Mouse (Mus musculus) MEL (cell line): ENCODE results near the gene Dyrk1a. TPM values are rescaled to one million over a fixed set of nuclear protein-coding genes. Genes with fewer than 3 reads are reported as not detected.

Experiments
- DNase-seq: peaks from one replicate; pipeline ENCODE4 v3.0.0; 2011; ENCODE audit warnings: low read depth, low spot score
- H3K27ac ChIP-seq: 2 replicates; pipeline ENCODE4 v1.5.1; 2012; ENCODE audit warnings: low read depth, mild to moderate bottlenecking, control low read depth, low read length, moderate library complexity; ENCODE audit not compliant: control insufficient read depth
- H3K27me3 ChIP-seq, 2 experiments: fragments of 150-350 bp in 1 of 2; sonication (generic) in 1 of 2; 2 replicates each; pipeline ENCODE4 v1.6.1; 2012; ENCODE audit warnings: low read length in 2 of 2, mild to moderate bottlenecking in 2 of 2, improper control_type of control experiment in 1 of 2, moderate library complexity in 1 of 2; ENCODE audit not compliant: insufficient read depth in 2 of 2, control insufficient read depth in 1 of 2
- H3K36me3 ChIP-seq, 2 experiments: 2 replicates each; pipeline ENCODE4 v1.6.1; 2012 to 2014; ENCODE audit warnings: low read length in 2 of 2, improper control_type of control experiment in 1 of 2, inconsistent platforms in 1 of 2, mild to moderate bottlenecking in 1 of 2; ENCODE audit not compliant: insufficient read depth in 2 of 2, control insufficient read depth in 1 of 2
- H3K4me1 ChIP-seq, 2 experiments: fragments of 150-350 bp in 1 of 2; sonication (generic) in 1 of 2; 2 replicates each; pipeline ENCODE4 v1.6.1; 2012; ENCODE audit warnings: low read length in 2 of 2, improper control_type of control experiment in 1 of 2, mild to moderate bottlenecking in 1 of 2; ENCODE audit not compliant: insufficient read depth in 2 of 2, control insufficient read depth in 1 of 2
- H3K4me3 ChIP-seq, 2 experiments: fragments of 150-350 bp in 1 of 2; sonication (generic) in 1 of 2; 2 replicates each; pipeline ENCODE4 v1.5.1; 2012; ENCODE audit warnings: low read depth in 2 of 2, low read length in 2 of 2, mild to moderate bottlenecking in 2 of 2, moderate library complexity in 2 of 2, control low read depth in 1 of 2, improper control_type of control experiment in 1 of 2; ENCODE audit not compliant: control insufficient read depth in 1 of 2, insufficient read depth in 1 of 2
- H3K79me2 ChIP-seq: 2 replicates; pipeline ENCODE4 v1.6.1; 2012; ENCODE audit warnings: mild to moderate bottlenecking, low read length, moderate library complexity; ENCODE audit not compliant: control insufficient read depth, poor library complexity, insufficient read depth
- H3K9ac ChIP-seq: 2 replicates; pipeline ENCODE4 v1.6.1; 2012; ENCODE audit warnings: low read depth, mild to moderate bottlenecking, control low read depth, low read length, moderate library complexity; ENCODE audit not compliant: control insufficient read depth, poor library complexity, severe bottlenecking
- H3K9me3 ChIP-seq: fragments of 150-350 bp; sonication (generic); replicated peaks from 2 replicates; pipeline ENCODE4 v1.6.1; 2012; ENCODE audit warnings: mild to moderate bottlenecking, low read length, improper control_type of control experiment, moderate library complexity; ENCODE audit not compliant: insufficient read depth
- BHLHE40 ChIP-seq: IDR thresholded peaks from 2 replicates; pipeline ENCODE4 v1.6.1; 2012; ENCODE audit warnings: low read depth, mild to moderate bottlenecking, inconsistent platforms, low read length, improper control_type of control experiment, borderline replicate concordance
- CHD2 ChIP-seq: IDR thresholded peaks from 2 replicates; pipeline ENCODE4 v1.6.1; 2011; ENCODE audit warnings: low read length, improper control_type of control experiment
- ELF1 ChIP-seq: IDR thresholded peaks from 2 replicates; pipeline ENCODE4 v1.6.1; 2014; ENCODE audit warnings: low read depth, mild to moderate bottlenecking, inconsistent platforms, low read length, improper control_type of control experiment, moderate library complexity
- EP300 ChIP-seq, 2 experiments: IDR thresholded peaks; 2 replicates each; pipeline ENCODE4 v1.6.1; 2011; ENCODE audit warnings: improper control_type of control experiment in 2 of 2, low read length in 2 of 2, low read depth in 1 of 2, mild to moderate bottlenecking in 1 of 2
- ETS1 ChIP-seq: IDR thresholded peaks from 2 replicates; pipeline ENCODE4 v1.6.1; 2012; ENCODE audit warnings: low read depth, mild to moderate bottlenecking, inconsistent platforms, low read length, improper control_type of control experiment, moderate library complexity
- GABPA ChIP-seq: IDR thresholded peaks from 2 replicates; pipeline ENCODE4 v1.6.1; 2012; ENCODE audit warnings: low read depth, mild to moderate bottlenecking, inconsistent platforms, low read length, improper control_type of control experiment, moderate library complexity
- HCFC1 ChIP-seq: IDR thresholded peaks from 2 replicates; pipeline ENCODE4 v1.6.1; 2012; ENCODE audit warnings: low read depth, mild to moderate bottlenecking, inconsistent platforms, low read length, improper control_type of control experiment, moderate library complexity
- KAT2A ChIP-seq: conservative IDR thresholded peaks from 2 replicates; pipeline ENCODE4 v1.6.1; 2012; ENCODE audit warnings: low read depth, low read length, improper control_type of control experiment, inconsistent platforms
- MAFK ChIP-seq: IDR thresholded peaks from 2 replicates; pipeline ENCODE4 v1.6.1; 2011; ENCODE audit warnings: low read depth, mild to moderate bottlenecking, low read length, improper control_type of control experiment, borderline replicate concordance
- MXI1 ChIP-seq: IDR thresholded peaks from 2 replicates; pipeline ENCODE4 v1.6.1; 2011; ENCODE audit warnings: mild to moderate bottlenecking, low read depth, low read length, improper control_type of control experiment
- MYC ChIP-seq: IDR thresholded peaks from 2 replicates; pipeline ENCODE4 v1.6.1; 2011; ENCODE audit warnings: low read depth, mild to moderate bottlenecking, low read length, improper control_type of control experiment, moderate library complexity
- NRF1 ChIP-seq: IDR thresholded peaks from 2 replicates; pipeline ENCODE4 v1.6.1; 2014; ENCODE audit warnings: low read depth, mild to moderate bottlenecking, inconsistent platforms, low read length, improper control_type of control experiment, moderate library complexity; ENCODE audit not compliant: poor library complexity, insufficient read depth, severe bottlenecking
- RAD21 ChIP-seq: IDR thresholded peaks from 2 replicates; pipeline ENCODE4 v1.6.1; 2011; ENCODE audit warnings: mild to moderate bottlenecking, low read depth, low read length, improper control_type of control experiment
- SMC3 ChIP-seq: IDR thresholded peaks from 2 replicates; pipeline ENCODE4 v1.6.1; 2011; ENCODE audit warnings: low read depth, low read length, improper control_type of control experiment
- TBP ChIP-seq: IDR thresholded peaks from 2 replicates; pipeline ENCODE4 v1.8.0; 2011; ENCODE audit warnings: low read depth, low read length, improper control_type of control experiment
- UBTF ChIP-seq: IDR thresholded peaks from 2 replicates; pipeline ENCODE4 v1.6.1; 2012; ENCODE audit warnings: low read depth, mild to moderate bottlenecking, inconsistent platforms, low read length, improper control_type of control experiment, moderate library complexity, borderline replicate concordance; ENCODE audit not compliant: insufficient read depth
- USF1 ChIP-seq: IDR thresholded peaks from 2 replicates; pipeline ENCODE4 v1.6.1; 2014; ENCODE audit warnings: low read depth, mild to moderate bottlenecking, inconsistent platforms, low read length, improper control_type of control experiment, moderate library complexity
- ZC3H11A ChIP-seq: IDR thresholded peaks from 2 replicates; pipeline ENCODE4 v1.6.1; 2012; ENCODE audit warnings: low read depth, mild to moderate bottlenecking, inconsistent platforms, low read length, improper control_type of control experiment
- polyA plus RNA-seq, 2 experiments: library from polyadenylated mRNA; stranded (reverse) in 1 of 2; unstranded in 1 of 2; fragments of >175 nt in 1 of 2; fragments of >200 nt in 1 of 2; gene quantifications; 2 replicates each; pipeline versions ENCODE4 v1.2.1 to v1.2.4; 2012; ENCODE audit warnings: low replicate concordance in 2 of 2, low read depth in 1 of 2; ENCODE audit not compliant: insufficient read length in 2 of 2, insufficient read depth in 1 of 2, missing spikeins in 1 of 2
- total RNA-seq: library from RNA; depleted of rRNA; stranded (reverse); fragments of 300-350 nt; gene quantifications from 2 replicates; pipeline ENCODE4 v1.2.3, GENCODE M21; 2012

Dyrk1a gene
- total and polyA plus RNA-seq, 3 experiments: 22.6 to 126 (median 34.7) TPM

DNA sequence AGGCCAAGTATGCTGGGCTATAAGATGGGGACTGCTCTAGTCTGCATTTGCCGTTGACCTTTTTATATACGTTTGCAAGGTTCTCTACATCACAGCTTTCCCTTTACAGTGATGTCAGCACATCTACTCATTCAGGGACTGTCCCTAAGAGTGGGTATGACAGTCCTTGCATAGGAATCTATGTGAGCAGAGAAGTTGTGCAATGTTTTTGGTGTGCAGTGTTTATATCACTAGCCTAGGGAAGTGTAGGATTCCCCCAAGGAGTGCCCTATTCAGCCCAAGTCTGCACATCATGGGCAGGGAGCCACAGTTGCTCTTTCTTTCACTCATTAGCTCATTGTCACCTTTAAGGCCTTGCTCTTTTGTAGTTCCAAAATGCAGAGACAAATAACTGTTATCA is 78.1 kb downstream of the Dyrk1a start:
- no peaks in the 10 kb centered on the region for H3K9me3 ChIP-seq
- no peak overlapping the region for H3K9ac ChIP-seq
- no peaks in the 10 kb centered on the region for H3K36me3 ChIP-seq
- no peak overlapping the region for H3K27ac ChIP-seq
- no peaks in the 10 kb centered on the region for H3K4me1 ChIP-seq
- peaks cover 32% of the 10 kb centered on the region for H3K79me2 ChIP-seq
- DNase-seq: no peak
- no peak overlapping the region for H3K4me3 ChIP-seq
- no peak for TF ChIP-seq GABPA
- TF ChIP-seq MAFK: no peak
- no peak for TF ChIP-seq EP300 (IDR thresholded peaks at IDR 0.05; ENCODE audit: low read depth in 1 of 2, low read length in 2 of 2)
- H3K27me3 ChIP-seq: no peaks in the 10 kb centered on the region

DNA sequence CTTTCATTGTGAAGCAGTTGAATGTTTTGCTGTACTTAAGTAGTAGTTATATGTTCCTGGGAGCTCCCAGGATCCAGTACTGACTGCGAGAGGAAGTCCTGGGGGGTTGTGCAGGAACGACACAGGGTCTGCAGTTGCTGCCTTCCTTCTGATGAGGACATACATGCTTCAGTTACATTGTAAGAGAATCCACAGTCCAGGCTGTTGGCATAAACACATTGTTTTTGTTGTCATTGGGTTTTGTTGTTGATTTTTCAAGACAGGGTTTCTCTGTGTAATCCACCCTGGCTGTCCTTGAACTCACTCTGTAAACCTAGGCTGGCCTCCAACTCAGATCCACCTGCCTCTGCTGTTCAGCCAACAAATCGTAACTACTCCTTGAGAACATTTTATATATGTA is 80.1 kb downstream of the Dyrk1a start:
- Histone ChIP-seq H3K9ac (no peak overlapping the region), H3K79me2 (peaks cover 33% of the 10 kb centered on the region), H3K27ac (no peak overlapping the region), H3K4me1 (no peaks in the 10 kb centered on the region), H3K9me3 (no peaks in the 10 kb centered on the region), H3K27me3 (no peaks in the 10 kb centered on the region), H3K36me3 (no peaks in the 10 kb centered on the region), H3K4me3 (no peak overlapping the region)
- DNase-seq: no peak
- TF ChIP-seq ETS1 (no peak), TBP (no peak), ELF1 (no peak), MAFK (no peak), CHD2 (no peak), UBTF (no peak), KAT2A (no peak), HCFC1 (no peak), MYC (no peak), ZC3H11A (no peak), RAD21 (no peak), GABPA (no peak), USF1 (no peak), SMC3 (no peak)

DNA sequence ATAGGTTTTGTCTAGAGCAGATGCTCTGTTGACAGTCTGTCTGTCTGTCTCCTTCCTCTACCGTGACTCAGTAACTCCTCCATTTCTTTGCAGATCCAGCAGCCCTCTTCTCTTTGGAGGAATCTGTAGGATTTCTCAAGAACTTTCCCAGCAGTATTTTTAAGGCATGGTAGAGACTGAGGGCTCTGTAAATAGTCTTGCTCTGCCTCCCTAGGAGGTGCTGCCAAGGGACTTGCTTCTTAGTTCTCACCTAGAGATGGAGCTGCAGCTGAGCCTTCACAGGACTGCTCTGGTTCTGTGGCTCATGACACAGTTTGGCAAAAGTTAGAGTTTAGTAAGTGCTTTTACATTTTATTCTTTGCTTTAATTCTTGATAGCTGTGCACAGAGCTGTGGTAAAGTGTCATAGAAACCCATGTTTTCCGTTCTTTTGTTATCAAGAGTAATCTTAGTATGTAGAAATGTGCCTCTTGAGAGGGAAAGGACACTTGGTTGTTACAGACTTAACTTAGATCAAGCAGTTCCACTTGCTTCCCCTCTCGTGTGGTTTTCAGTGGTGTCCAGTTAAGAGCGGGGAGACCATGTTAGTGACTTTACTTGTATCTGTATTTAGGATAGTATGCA is 82.4 kb downstream of the Dyrk1a start:
- TF ChIP-seq NRF1 (no peak), ETS1 (no peak), BHLHE40 (no peak), MXI1 (no peak)
- TF ChIP-seq, all 39 proteins: peak for 0
- no peak for DNase-seq
- Histone ChIP-seq H3K4me3 (no peak overlapping the region), H3K79me2 (peaks cover 39% of the 10 kb centered on the region), H3K27ac (no peak overlapping the region), H3K4me1 (no peaks in the 10 kb centered on the region), H3K9ac (no peak overlapping the region), H3K27me3 (no peaks in the 10 kb centered on the region), H3K36me3 (no peaks in the 10 kb centered on the region), H3K9me3 (no peaks in the 10 kb centered on the region)
